Mouse (Mus musculus) erythroid progenitor cell, adult 5-6 weeks (primary cell): ENCODE results near the gene Enc1. TPM values are rescaled to one million over a fixed set of nuclear protein-coding genes. Genes with fewer than 3 reads are reported as not detected.

Experiments
- ATAC-seq: replicated peaks from 2 replicates; pipeline ENCODE4 v1.8.0; 2016; ENCODE audit warnings: moderate number of reproducible peaks, mild to moderate bottlenecking, moderate TSS enrichment, inconsistent platforms; ENCODE audit not compliant: poor library complexity, low FRiP score, severe bottlenecking
- total RNA-seq, 2 experiments: library from RNA; stranded (forward) in 1 of 2; stranded (reverse) in 1 of 2; fragments of 150-400 nt in 1 of 2; fragments of 186-747, 209-891 nt in 1 of 2; gene quantifications; 2 replicates each; pipeline versions ENCODE4 v1.2.3 to v1.2.4; 2015 to 2017; ENCODE audit warnings: low replicate concordance in 2 of 2

Gene Enc1
- total RNA-seq, 2 experiments from 2014 or later: 1.1 to 1.7 TPM

GRCm38 (mm10) chr13:97224341-97224982 is 16.4 kb upstream of the Enc1 start:
- ATAC-seq: no peak

- no peak for ATAC-seq
Measured at GRCm38 (mm10) chr13:97225130-97225529, 15.8 kb upstream of the Enc1 start.

GRCm38 (mm10) chr13:97227795-97228194 is 13.1 kb upstream of the Enc1 start:
- ATAC-seq: no peak

- no peak for ATAC-seq
Measured at GRCm38 (mm10) chr13:97230101-97230500, 10.8 kb upstream of the Enc1 start.

GRCm38 (mm10) chr13:97233092-97233491 is 7.8 kb upstream of the Enc1 start:
- no peak for ATAC-seq

- ATAC-seq: no peak
Measured at GRCm38 (mm10) chr13:97234785-97235417, 6.0 kb upstream of the Enc1 start.

GRCm38 (mm10) chr13:97235911-97236310 is 5.0 kb upstream of the Enc1 start:
- no peak for ATAC-seq

- no peak for ATAC-seq
Measured at GRCm38 (mm10) chr13:97237700-97238099, 3.2 kb upstream of the Enc1 start.

GRCm38 (mm10) chr13:97238181-97238981 is 2.5 kb upstream of the Enc1 start:
- ATAC-seq: no peak

GRCm38 (mm10) chr13:97239343-97240180 is 1.3 kb upstream of the Enc1 start:
- ATAC-seq: no peak

- no peak for ATAC-seq
Measured at GRCm38 (mm10) chr13:97240279-97240964, 483 bp upstream of the Enc1 start.

GRCm38 (mm10) chr13:97241787-97242280 is 929 bp downstream of the Enc1 start:
- ATAC-seq: no peak

- ATAC-seq: no peak
Measured at GRCm38 (mm10) chr13:97242716-97243115, 1.8 kb downstream of the Enc1 start.

GRCm38 (mm10) chr13:97243962-97244711 is 3.2 kb downstream of the Enc1 start:
- ATAC-seq: no peak

- no peak for ATAC-seq
Measured at GRCm38 (mm10) chr13:97244712-97245105, 3.8 kb downstream of the Enc1 start.

- no peak for ATAC-seq
Measured at GRCm38 (mm10) chr13:97245157-97245556, 4.3 kb downstream of the Enc1 start.

GRCm38 (mm10) chr13:97246217-97246616 is 5.3 kb downstream of the Enc1 start:
- ATAC-seq: no peak

- no peak for ATAC-seq
Measured at GRCm38 (mm10) chr13:97247754-97248153, 6.8 kb downstream of the Enc1 start.

GRCm38 (mm10) chr13:97249051-97249461 is 8.2 kb downstream of the Enc1 start:
- no peak for ATAC-seq
